Mouse (Mus musculus): Measurements from ENCODE around the gene Pah.

Pah gene

GRCm38 (mm10) chr10:87602151-87602550 lies 80.6 kb downstream of the Pah start:
- in situ Hi-C loops (cut with MboI; ENCODE audit: unreplicated experiment in 2 of 2): loop anchor here in 1 of 2 experiments (10.0 kb wide), 1 partner anchor 223 kb away; no protein-coding TSS in a partner anchor

GRCm38 (mm10) chr10:87625196-87625595 lies 103.6 kb downstream of the Pah start:
- in situ Hi-C loops (cut with MboI; ENCODE audit: unreplicated experiment in 2 of 2): no loop called here
